Mouse (Mus musculus) thymus, postnatal 0 days (tissue): ENCODE data around the gene Satb2. TPM values are rescaled to one million over a fixed set of nuclear protein-coding genes. Genes with fewer than 3 reads are reported as not detected.

Experiments used
- DNase-seq: peaks from one replicate; pipeline ENCODE4 v3.0.0-alpha.2; 2015; ENCODE audit warnings: low spot score
- polyA plus RNA-seq: library from polyadenylated mRNA; unstranded; fragments of >200 nt; fragmentation: Nextera tagmentation; extraction: Ambion mirVana; gene quantifications from 2 replicates; pipeline ENCODE4 v1.2.1, GENCODE M21; 2015

Satb2 gene
- polyA plus RNA-seq, 1 experiment from 2014 or later: 0.14 TPM

DNA sequence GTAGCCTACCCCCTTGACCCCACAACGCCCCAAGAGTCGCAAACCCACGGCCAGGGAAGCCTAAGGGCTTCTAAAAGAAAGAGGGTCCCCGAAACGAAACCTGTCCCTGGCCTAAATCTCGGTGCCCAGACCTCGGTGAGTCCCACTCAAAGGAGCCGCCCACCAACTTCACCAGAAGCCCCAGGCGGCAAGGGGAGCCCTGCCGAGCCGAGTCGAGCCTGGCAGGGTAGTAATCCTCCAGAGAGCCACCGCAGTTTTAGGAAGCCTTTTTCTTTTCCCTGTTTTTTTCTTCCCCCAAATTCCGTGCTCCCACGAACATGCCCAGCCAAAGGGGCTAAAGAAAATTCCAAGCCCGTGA lies 4.9 kb downstream of the Satb2 start:
- DNase-seq: peak; percentile 18

- peak; percentile 80 for DNase-seq
These were observed 5.4 kb downstream of the Satb2 start for GRCm38 (mm10) chr1:56972950-56973592.

DNA sequence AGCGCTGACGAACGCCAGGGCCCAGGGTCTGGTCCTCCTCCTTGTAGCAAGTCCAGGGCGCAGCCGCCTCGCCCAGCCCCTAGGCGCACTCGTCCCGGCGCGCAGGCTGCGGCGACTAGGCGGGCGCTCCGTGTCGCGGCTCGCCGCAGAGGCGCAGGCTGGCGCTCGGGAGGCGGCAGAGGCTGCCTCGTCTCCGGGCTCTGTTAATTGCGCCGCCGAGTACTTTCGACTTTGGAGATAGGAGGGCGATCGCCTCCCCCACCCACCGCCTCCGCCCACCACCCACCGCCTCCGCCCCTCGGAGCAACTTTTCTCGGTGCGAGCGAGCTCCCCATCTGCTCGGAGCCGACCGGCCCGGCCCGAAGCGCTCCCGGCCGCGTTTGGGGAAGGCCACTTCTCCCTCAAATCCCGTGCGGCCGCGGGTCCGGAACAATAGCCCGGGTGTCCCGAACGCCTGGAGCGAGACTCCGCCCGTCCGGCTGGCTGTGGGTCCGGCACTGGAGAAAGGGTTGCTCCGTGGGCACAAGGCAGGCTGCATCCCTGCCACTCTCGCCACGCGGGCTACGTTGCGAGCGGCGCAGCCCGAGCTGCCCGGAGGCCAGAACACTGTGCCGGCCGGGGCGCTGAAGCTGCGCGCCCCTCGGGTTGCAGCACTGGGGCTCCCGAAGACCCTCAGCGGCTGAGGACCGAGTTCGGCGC lies 6.0 kb downstream of the Satb2 start:
- peak; percentile 16 for DNase-seq

DNA sequence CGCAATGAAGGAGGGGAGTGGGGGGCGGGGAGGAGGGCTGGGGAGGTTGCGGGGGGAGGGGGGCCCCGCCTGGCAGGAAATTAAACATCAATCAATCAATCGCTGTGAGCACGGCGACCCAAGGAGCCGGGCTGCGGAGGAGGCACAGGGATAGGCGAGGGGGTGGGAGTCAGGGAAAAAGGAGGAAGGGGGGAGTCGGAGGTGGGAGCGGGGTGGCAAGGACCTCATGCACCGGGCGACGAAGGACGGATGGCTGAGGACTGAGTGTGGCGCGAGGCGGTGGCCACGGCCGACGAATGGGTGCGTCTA lies 6.6 kb downstream of the Satb2 start:
- no peak for DNase-seq

GRCm38 (mm10) chr1:56971441-56971861 lies 7.0 kb downstream of the Satb2 start:
- no peak for DNase-seq

DNA sequence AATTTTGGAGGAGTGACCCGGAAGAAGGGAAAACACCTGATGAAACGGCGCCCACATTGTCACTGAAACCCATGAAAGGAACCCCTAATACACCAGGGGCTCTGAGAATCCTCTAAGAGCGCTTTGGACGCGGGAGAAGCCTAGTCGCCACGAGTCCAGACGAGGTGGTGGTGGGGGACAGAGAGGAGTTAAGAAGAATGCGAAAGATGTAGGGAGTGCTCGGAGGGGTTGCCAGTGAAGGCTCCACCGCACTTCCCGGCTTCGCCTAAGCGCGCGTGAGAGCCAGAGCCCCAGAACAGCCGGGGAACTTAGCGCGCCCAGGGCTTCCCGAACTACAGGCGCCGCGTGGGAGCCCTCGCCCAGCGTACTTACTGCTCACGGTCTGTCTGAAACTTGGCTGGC lies 7.7 kb downstream of the Satb2 start:
- no peak for DNase-seq

GRCm38 (mm10) chr1:56969364-56970360 lies 8.8 kb downstream of the Satb2 start:
- no peak for DNase-seq

DNA sequence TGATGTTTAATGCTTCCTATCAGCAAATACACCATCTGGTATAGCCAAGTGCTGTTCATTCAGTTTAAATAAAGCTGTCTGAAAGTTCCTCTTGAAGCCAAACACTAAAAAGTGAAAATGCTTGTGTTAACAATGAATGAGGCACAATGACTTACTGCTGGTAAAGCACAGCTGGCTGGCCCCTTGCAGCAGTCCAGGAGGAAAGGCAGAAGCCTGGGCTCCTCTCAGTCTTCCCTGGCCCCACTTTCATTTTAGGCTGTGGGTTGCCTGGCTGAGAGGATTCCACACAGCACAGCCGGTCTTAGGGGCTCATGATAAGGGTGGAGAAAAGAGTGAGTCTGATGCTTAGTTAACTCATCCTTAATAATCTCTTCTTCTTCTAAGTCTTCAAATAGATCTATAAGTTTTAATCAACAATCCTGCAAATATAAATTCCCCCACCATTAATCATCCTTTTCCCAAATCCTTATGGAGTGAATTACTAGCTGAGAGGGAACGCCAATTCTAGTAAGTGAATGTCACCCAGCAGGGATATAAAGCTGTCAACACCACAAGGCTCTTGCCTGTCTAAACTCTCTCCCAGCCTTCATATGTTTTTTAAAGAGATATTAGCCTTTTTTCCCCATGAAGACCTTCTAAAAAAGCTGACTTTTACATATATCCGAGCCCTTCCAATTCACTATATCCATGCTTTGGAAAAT lies 12.4 kb downstream of the Satb2 start:
- DNase-seq: no peak

DNA sequence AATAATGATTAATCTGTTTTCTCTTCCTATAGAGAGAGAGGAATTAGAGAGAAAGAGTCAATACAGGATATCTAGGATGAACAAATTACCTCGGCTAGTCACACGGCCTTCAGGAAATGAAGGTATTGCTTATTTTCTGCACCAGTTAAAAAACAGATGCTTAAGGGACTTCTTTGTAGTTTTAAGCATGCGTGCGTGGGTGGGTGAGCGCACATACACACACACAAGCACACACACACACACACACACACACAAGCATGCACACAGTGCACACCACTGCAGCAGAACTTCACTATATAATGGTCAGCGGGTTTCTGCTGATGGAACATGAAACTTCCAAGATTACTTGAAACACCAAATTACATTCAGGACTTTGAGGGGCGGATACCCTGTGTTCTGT lies 14.0 kb downstream of the Satb2 start:
- no peak for DNase-seq

GRCm38 (mm10) chr1:56963291-56963690 lies 15.2 kb downstream of the Satb2 start:
- no peak for DNase-seq

DNA sequence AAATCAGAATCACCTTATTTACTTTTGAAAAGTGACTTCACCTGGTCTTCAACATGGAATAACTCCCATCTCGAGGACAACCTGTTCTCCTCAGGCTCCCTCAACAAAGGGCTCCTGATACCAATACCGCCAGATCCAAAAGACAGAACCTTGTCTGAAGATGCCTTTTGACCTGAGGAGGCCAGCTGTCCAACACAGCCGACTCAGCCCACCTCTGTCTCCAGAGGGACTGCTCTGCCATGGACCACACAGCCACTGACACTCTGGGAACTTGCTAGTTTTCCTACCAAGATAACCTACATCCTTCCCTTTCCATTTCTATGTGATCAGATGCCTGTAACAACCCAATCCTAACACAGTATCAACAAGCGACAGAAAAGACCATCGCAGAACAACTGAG lies 19.5 kb downstream of the Satb2 start:
- no peak for DNase-seq

DNA sequence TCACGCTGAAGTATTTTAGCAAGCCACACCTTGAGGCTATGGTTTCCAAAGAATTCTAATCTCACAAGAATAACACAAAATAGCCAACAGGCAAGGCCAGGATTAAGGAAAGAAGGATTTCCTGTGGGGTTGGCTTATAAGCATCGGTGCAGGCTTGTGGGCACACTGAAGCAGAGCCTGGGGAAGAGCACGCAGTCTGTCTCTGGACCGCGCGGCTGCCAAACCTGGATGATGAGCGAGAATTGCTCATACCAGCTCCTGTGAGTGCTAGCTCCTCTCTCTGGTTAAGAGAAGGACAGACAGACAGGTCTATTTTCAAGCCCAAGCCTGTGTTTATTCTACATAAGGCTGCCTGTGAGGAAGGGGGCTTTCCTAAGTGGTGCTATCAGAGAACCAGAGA lies 20.5 kb downstream of the Satb2 start:
- no peak for DNase-seq

GRCm38 (mm10) chr1:56956811-56957210 lies 21.6 kb downstream of the Satb2 start:
- DNase-seq: no peak

- DNase-seq: no peak
These were observed 22.7 kb downstream of the Satb2 start for GRCm38 (mm10) chr1:56955739-56956085.

GRCm38 (mm10) chr1:56955055-56955738 lies 23.3 kb downstream of the Satb2 start:
- no peak for DNase-seq

DNA sequence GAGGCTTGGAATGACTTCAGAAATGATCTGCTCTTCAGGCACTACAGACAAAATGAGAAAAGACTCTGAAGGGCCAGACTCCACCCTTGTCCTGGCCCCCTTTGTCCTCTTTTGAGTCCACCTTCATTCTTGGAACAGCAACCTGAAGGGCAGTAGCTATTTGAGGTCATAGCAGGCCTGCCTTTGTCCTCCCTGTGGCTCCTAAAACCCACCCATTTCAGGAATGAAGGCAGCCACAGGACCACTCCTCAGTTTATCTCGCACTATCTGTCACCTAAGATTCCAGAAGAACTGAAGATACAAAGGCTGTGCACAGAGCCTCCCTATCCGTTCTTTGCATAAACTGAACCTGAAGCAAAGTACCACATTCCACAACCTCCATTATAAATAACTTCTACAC lies 24.9 kb downstream of the Satb2 start:
- DNase-seq: no peak

DNA sequence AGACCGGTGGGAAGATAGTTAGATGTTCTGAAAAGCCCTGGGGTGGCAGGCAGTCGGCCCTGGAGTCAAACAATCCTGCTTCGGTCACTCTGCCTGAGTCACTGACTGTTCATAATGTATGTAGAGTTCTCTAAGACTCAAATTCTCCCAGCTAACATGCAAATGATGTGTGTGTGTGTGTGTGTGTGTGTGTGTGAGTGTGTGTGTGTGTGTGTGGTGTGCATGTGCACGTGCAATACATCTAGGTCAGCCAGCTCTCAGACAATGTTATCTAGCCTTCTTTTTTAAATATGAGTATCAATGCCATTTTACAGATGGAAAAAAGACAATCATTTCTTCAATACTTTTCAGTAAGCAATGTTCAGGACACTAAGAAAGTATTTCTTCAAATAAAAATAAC lies 26.5 kb downstream of the Satb2 start:
- DNase-seq: no peak

- no peak for DNase-seq
These were observed 26.9 kb downstream of the Satb2 start for GRCm38 (mm10) chr1:56951525-56951924.

DNA sequence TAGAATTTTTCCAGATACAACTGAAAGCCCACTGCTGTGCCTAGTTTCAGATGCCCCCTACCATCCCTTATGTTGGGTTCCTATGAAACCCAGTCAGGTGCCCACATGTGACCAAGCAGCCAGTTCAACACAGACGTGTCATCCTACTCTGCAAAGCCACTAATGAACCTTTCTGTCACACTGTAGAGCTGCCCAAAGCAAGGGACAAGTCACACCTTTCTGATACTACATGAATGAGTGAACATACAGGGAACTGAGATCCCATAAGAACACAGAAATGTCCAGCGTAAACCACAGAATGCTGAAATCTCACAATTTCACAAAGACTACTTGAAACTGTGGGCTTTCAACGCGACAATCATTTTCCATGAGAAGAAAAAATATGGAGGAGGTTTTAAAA lies 39.0 kb downstream of the Satb2 start:
- DNase-seq: no peak

DNA sequence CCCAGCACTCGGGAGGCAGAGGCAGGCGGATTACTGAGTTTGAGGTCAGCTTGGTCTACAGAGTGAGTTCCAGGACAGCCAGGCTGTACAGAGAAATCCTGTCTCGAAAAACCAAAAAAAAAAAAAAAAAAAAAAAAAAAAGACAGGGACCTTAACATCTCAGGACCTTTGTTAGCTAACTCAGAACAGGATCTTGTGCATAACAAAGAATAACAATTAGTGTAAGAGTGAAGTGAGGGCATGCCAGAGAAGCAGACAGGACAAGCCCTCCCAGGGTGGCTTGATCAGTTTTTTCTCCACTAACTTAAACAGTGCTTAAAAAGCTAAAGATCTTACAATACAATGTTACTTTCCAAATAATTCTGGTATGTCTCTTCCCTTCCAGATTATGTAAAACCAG lies 40.0 kb downstream of the Satb2 start:
- no peak for DNase-seq

DNA sequence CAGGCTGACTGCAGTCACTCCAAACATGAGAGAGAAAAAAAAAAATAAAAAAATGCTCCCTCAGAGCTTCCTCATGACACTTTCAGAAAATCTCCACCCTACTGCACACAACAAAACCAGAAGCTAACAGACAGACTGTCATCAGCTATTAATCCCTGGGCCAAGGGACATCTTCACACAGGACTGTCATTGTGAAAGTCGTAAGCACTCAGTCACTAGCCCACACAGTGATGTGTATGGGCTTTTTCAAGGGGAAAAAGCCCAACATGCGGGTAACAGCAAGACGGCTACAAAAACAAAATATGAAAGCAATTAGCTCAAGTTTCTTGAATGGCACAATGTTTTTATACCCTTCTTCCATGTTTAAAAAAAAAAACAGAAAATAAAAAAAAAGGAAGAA lies 41.9 kb downstream of the Satb2 start:
- no peak for DNase-seq
